ENCODE assay signal across 12 mouse cellular contexts in genomic region chr5:100032107-100032506, GRCm38 (mm10). TPM values are rescaled to one million over a fixed set of nuclear protein-coding genes. Genes with fewer than 3 reads are reported as not detected.
A peak's percentile ranks its signal among the peaks of the same experiment; 100 is the strongest.
DNase-seq lines count a peak whose midpoint lies in the region; ATAC-seq and TF ChIP-seq lines count a peak whose summit lies in the region.
"Had no signal": no experiment of that assay in that cellular context is flagged by ENCODE, and none has a peak within 500 bp of the region (broad histone marks: within the 10 kb centered on the region; RNA-seq: fewer than 3 reads in every experiment).

No protein-coding gene starts in this region.

- no peak overlapping the region for H3K27ac ChIP-seq in forebrain, embryonic 11.5 days (ENCODE audit: low read depth, low read length)
- no peak overlapping the region for H3K27ac ChIP-seq in forebrain, embryonic 16.5 days (ENCODE audit: low read length)
- H3K27ac ChIP-seq in liver, embryonic 11.5 days (ENCODE audit: low read depth, low read length), result no peak overlapping the region
- 0 out of 2 replicates have a peak overlapping the region, but pooled peaks have one; percentile 7 for H3K27ac ChIP-seq in liver, postnatal 0 days (ENCODE audit: low read depth)
- H3K27ac ChIP-seq in lung, postnatal 0 days (ENCODE audit: low read length), result no peak overlapping the region
- H3K27ac ChIP-seq: embryonic facial prominence, embryonic 13.5 days; limb, embryonic 15.5 days had no signal

- peaks cover 17% of the 10 kb centered on the region for H3K36me3 ChIP-seq in forebrain, embryonic 11.5 days (ENCODE audit: control insufficient read depth, insufficient read depth, low read length)
- peaks cover 20% of the 10 kb centered on the region for H3K36me3 ChIP-seq in forebrain, embryonic 16.5 days (ENCODE audit: control insufficient read depth, insufficient read depth)
- peaks cover 35% of the 10 kb centered on the region for H3K36me3 ChIP-seq in liver, embryonic 11.5 days (ENCODE audit: control insufficient read depth, insufficient read depth, low read length)
- peaks cover 41% of the 10 kb centered on the region for H3K36me3 ChIP-seq in liver, postnatal 0 days (replicated peaks; ENCODE audit: insufficient read depth, low read length)
- peaks cover 20% of the 10 kb centered on the region; the same call in 1 of the 2 replicates for H3K36me3 ChIP-seq in lung, postnatal 0 days (ENCODE audit: insufficient read depth, low read length)

- WGBS in forebrain, embryonic 11.5 days, result 85% methylated on average over 2 of the region's 2 CpGs
- 76% methylated on average over 2 of the region's 2 CpGs for WGBS in forebrain, embryonic 16.5 days
- WGBS in liver, embryonic 11.5 days, result 85% methylated on average over 2 of the region's 2 CpGs
- WGBS in liver, postnatal 0 days (ENCODE audit: insufficient replicate concordance), result 84% methylated on average over 2 of the region's 2 CpGs
- 90% methylated on average over 2 of the region's 2 CpGs for WGBS in lung, postnatal 0 days

- peak; percentile 56 for DNase-seq in forebrain, embryonic 11.5 days (ENCODE audit: low spot score)
- DNase-seq in liver, embryonic 11.5 days (ENCODE audit: low spot score), result peak; percentile 52
- DNase-seq in liver, result no peak
- peak; percentile 71 for DNase-seq in R1 (ENCODE audit: low read depth, low spot score)
- DNase-seq in liver, postnatal 0 days, result no peak
- no peak for DNase-seq in cerebellum, postnatal 14 days
- no peak for DNase-seq in lung, postnatal 0 days (ENCODE audit: low spot score)

- no peak overlapping the region for H3K4me3 ChIP-seq in forebrain, embryonic 11.5 days (ENCODE audit: low read depth, low read length)
- H3K4me3 ChIP-seq in forebrain, embryonic 16.5 days (replicated peaks; ENCODE audit: low read length), result no peak overlapping the region
- no peak overlapping the region for H3K4me3 ChIP-seq in liver, embryonic 11.5 days (ENCODE audit: low read depth, low read length)
- H3K4me3 ChIP-seq in liver, postnatal 0 days (ENCODE audit: low read depth, low read length), result no peak overlapping the region
- H3K4me3 ChIP-seq in lung, postnatal 0 days (ENCODE audit: low read depth, low read length), result no peak overlapping the region
- H3K4me3 ChIP-seq: embryonic facial prominence, embryonic 13.5 days; limb, embryonic 15.5 days; megakaryocyte, embryonic 14.5 days had no signal

- peaks cover 2% of the 10 kb centered on the region; the same call in 1 of the 2 replicates for H3K4me1 ChIP-seq in forebrain, embryonic 11.5 days (replicated peaks; ENCODE audit: control insufficient read depth, insufficient read depth, low read length)
- peaks cover 32% of the 10 kb centered on the region for H3K4me1 ChIP-seq in forebrain, embryonic 16.5 days (replicated peaks; ENCODE audit: control insufficient read depth, insufficient read depth, low read length)
- peaks cover 2% of the 10 kb centered on the region for H3K4me1 ChIP-seq in liver, embryonic 11.5 days (replicated peaks; ENCODE audit: control insufficient read depth, insufficient read depth, low read length)
- peaks cover 15% of the 10 kb centered on the region for H3K4me1 ChIP-seq in liver, postnatal 0 days (ENCODE audit: insufficient read depth)
- no peaks in the 10 kb centered on the region for H3K4me1 ChIP-seq in lung, postnatal 0 days (ENCODE audit: insufficient read depth, low read depth, low read length)

- H3K4me2 ChIP-seq in forebrain, embryonic 11.5 days (ENCODE audit: low read depth, low read length, severe bottlenecking), result no peak overlapping the region
- H3K4me2 ChIP-seq in forebrain, embryonic 16.5 days (ENCODE audit: low read length), result no peak overlapping the region
- H3K4me2 ChIP-seq in liver, embryonic 11.5 days, result no peak overlapping the region
- H3K4me2 ChIP-seq in liver, postnatal 0 days (ENCODE audit: low read depth, low read length), result no peak overlapping the region
- no peak overlapping the region for H3K4me2 ChIP-seq in lung, postnatal 0 days (replicated peaks; ENCODE audit: low read depth, low read length)
- H3K4me2 ChIP-seq: embryonic facial prominence, embryonic 13.5 days; limb, embryonic 15.5 days had no signal

- ATAC-seq in forebrain, embryonic 11.5 days (replicated peaks; ENCODE audit: low FRiP score), result peak; percentile 40; the same call in 1 of the 2 replicates
- ATAC-seq in forebrain, embryonic 16.5 days, result no peak
- ATAC-seq in liver, embryonic 11.5 days (replicated peaks; ENCODE audit: low FRiP score), result peak; percentile 23; the same call in 1 of the 2 replicates
- ATAC-seq in liver, postnatal 0 days, result peak; percentile 19; the same call in 1 of the 2 replicates
- no peak for ATAC-seq in lung, postnatal 0 days
- ATAC-seq: activated CD4-positive, CD25-positive, alpha-beta regulatory T cell, adult 4 months had no signal

- H3K9ac ChIP-seq in forebrain, embryonic 11.5 days (ENCODE audit: low read length), result no peak overlapping the region
- H3K9ac ChIP-seq in forebrain, embryonic 16.5 days (replicated peaks; ENCODE audit: low read depth, low read length), result no peak overlapping the region
- no peak overlapping the region for H3K9ac ChIP-seq in liver, embryonic 11.5 days (ENCODE audit: low read depth, low read length)
- H3K9ac ChIP-seq in liver, postnatal 0 days (replicated peaks), result no peak overlapping the region
- H3K9ac ChIP-seq in lung, postnatal 0 days (replicated peaks; ENCODE audit: low read depth), result no peak overlapping the region
- H3K9ac ChIP-seq: embryonic facial prominence, embryonic 13.5 days; limb, embryonic 15.5 days had no signal

- no peak for TF ChIP-seq CTCF in liver, postnatal 0 days (IDR thresholded peaks at IDR 0.05; ENCODE audit: low read depth)
- TF ChIP-seq CTCF in lung, postnatal 0 days (IDR thresholded peaks at IDR 0.05), result no peak

- no peaks in the 10 kb centered on the region for H3K27me3 ChIP-seq in forebrain, embryonic 11.5 days (ENCODE audit: control insufficient read depth, insufficient read depth, low read length)
- H3K27me3 ChIP-seq in forebrain, embryonic 16.5 days (replicated peaks; ENCODE audit: control insufficient read depth, insufficient read depth, low read length), result no peaks in the 10 kb centered on the region
- H3K27me3 ChIP-seq in liver, embryonic 11.5 days (replicated peaks; ENCODE audit: control insufficient read depth, insufficient read depth, low read length), result no peaks in the 10 kb centered on the region
- no peaks in the 10 kb centered on the region for H3K27me3 ChIP-seq in liver, postnatal 0 days (ENCODE audit: insufficient read depth, low read length)
- no peaks in the 10 kb centered on the region for H3K27me3 ChIP-seq in lung, postnatal 0 days (replicated peaks; ENCODE audit: insufficient read depth, low read length)
- H3K27me3 ChIP-seq: embryonic facial prominence, embryonic 13.5 days; limb, embryonic 15.5 days; megakaryocyte, embryonic 14.5 days had no signal

- no peak for TF ChIP-seq EP300 in liver, postnatal 0 days (IDR thresholded peaks at IDR 0.05; ENCODE audit: low read depth)
- TF ChIP-seq EP300 in lung, postnatal 0 days (IDR thresholded peaks at IDR 0.05), result no peak

- H3K9me3 ChIP-seq in forebrain, embryonic 11.5 days (ENCODE audit: control insufficient read depth, low read length), result no peaks in the 10 kb centered on the region
- H3K9me3 ChIP-seq in forebrain, embryonic 16.5 days (ENCODE audit: control insufficient read depth, low read length), result no peaks in the 10 kb centered on the region
- H3K9me3 ChIP-seq in liver, embryonic 11.5 days (ENCODE audit: control insufficient read depth, low read length), result no peaks in the 10 kb centered on the region
- no peaks in the 10 kb centered on the region for H3K9me3 ChIP-seq in liver, postnatal 0 days (ENCODE audit: low read length)
- no peaks in the 10 kb centered on the region for H3K9me3 ChIP-seq in lung, postnatal 0 days (ENCODE audit: low read length)
- H3K9me3 ChIP-seq: embryonic facial prominence, embryonic 13.5 days; limb, embryonic 15.5 days; megakaryocyte, embryonic 14.5 days had no signal

RNA-seq across cellular contexts. Expression of gene Hnrnpdl, which starts 7.4 kb away (rescaled TPM):
- 296 and 314 TPM in 2 replicates for polyA plus RNA-seq in forebrain, embryonic 11.5 days (2014; fragmentation: Nextera tagmentation; extraction: Ambion mirVana)
- polyA plus RNA-seq in forebrain, embryonic 16.5 days (2015; fragmentation: Nextera tagmentation; extraction: Ambion mirVana), result 246 and 250 TPM in 2 replicates
- 143 and 157 TPM in 2 replicates for polyA plus RNA-seq in liver, embryonic 11.5 days (2014; fragmentation: Nextera tagmentation; extraction: Ambion mirVana)
- 32.6 and 33.3 TPM in 2 replicates for polyA plus RNA-seq in liver, postnatal 0 days (2015; fragmentation: Nextera tagmentation; extraction: Ambion mirVana)
- 59.5 and 70.9 TPM in 2 replicates for polyA plus RNA-seq in lung, postnatal 0 days (2015; fragmentation: Nextera tagmentation; extraction: Ambion mirVana)

RNA-seq across cellular contexts. Expression of gene Enoph1, which starts 7.7 kb away (rescaled TPM):
- 50.5 and 53.1 TPM in 2 replicates for polyA plus RNA-seq in forebrain, embryonic 11.5 days (2014; fragmentation: Nextera tagmentation; extraction: Ambion mirVana)
- 68.0 and 69.1 TPM in 2 replicates for polyA plus RNA-seq in forebrain, embryonic 16.5 days (2015; fragmentation: Nextera tagmentation; extraction: Ambion mirVana)
- polyA plus RNA-seq in liver, embryonic 11.5 days (2014; fragmentation: Nextera tagmentation; extraction: Ambion mirVana), result 52.6 and 61.2 TPM in 2 replicates
- 9.2 and 10.6 TPM in 2 replicates for polyA plus RNA-seq in liver, postnatal 0 days (2015; fragmentation: Nextera tagmentation; extraction: Ambion mirVana)
- polyA plus RNA-seq in lung, postnatal 0 days (2015; fragmentation: Nextera tagmentation; extraction: Ambion mirVana), result 27.9 and 29.6 TPM in 2 replicates

RNA-seq across cellular contexts. Expression of gene 4930524J08Rik, which starts 53.2 kb away (rescaled TPM):
- 2.8 and 3.4 TPM in 2 replicates for polyA plus RNA-seq in forebrain, embryonic 11.5 days (2014; fragmentation: Nextera tagmentation; extraction: Ambion mirVana)
- 2.2 and 3.1 TPM in 2 replicates for polyA plus RNA-seq in forebrain, embryonic 16.5 days (2015; fragmentation: Nextera tagmentation; extraction: Ambion mirVana)
- 1.3 and 1.9 TPM in 2 replicates for polyA plus RNA-seq in liver, embryonic 11.5 days (2014; fragmentation: Nextera tagmentation; extraction: Ambion mirVana)
- polyA plus RNA-seq in liver, postnatal 0 days (2015; fragmentation: Nextera tagmentation; extraction: Ambion mirVana), result 0.96 and 1.4 TPM in 2 replicates
- polyA plus RNA-seq in lung, postnatal 0 days (2015; fragmentation: Nextera tagmentation; extraction: Ambion mirVana), result 3.0 and 3.4 TPM in 2 replicates
- polyA plus RNA-seq: activated CD4-positive, CD25-positive, alpha-beta regulatory T cell, adult 4 months had no signal

RNA-seq across cellular contexts. Expression of gene Hnrnpd, which starts 53.4 kb away (rescaled TPM):
- 274 and 313 TPM in 2 replicates for polyA plus RNA-seq in forebrain, embryonic 11.5 days (2014; fragmentation: Nextera tagmentation; extraction: Ambion mirVana)
- 164 and 187 TPM in 2 replicates for polyA plus RNA-seq in forebrain, embryonic 16.5 days (2015; fragmentation: Nextera tagmentation; extraction: Ambion mirVana)
- 150 and 152 TPM in 2 replicates for polyA plus RNA-seq in liver, embryonic 11.5 days (2014; fragmentation: Nextera tagmentation; extraction: Ambion mirVana)
- 38.1 and 45.4 TPM in 2 replicates for polyA plus RNA-seq in liver, postnatal 0 days (2015; fragmentation: Nextera tagmentation; extraction: Ambion mirVana)
- polyA plus RNA-seq in lung, postnatal 0 days (2015; fragmentation: Nextera tagmentation; extraction: Ambion mirVana), result 44.0 and 51.4 TPM in 2 replicates

Comparison
In these comparisons a context has a peak if more than half of its experiments do, and no peak if none do; other contexts are left out.
1. ATAC-seq: peak in forebrain, embryonic 11.5 days (single experiment), liver, embryonic 11.5 days (single experiment) and liver, postnatal 0 days (single experiment); none in forebrain, embryonic 16.5 days (single experiment) and lung, postnatal 0 days (single experiment).
2. DNase-seq: peak in forebrain, embryonic 11.5 days (single experiment), liver, embryonic 11.5 days (single experiment) and R1 (single experiment); none in liver (single experiment), liver, postnatal 0 days (single experiment), cerebellum, postnatal 14 days (0 of 2) and lung, postnatal 0 days (single experiment).